Mouse (Mus musculus) cerebellum, adult 11-12 months (tissue): Measurements from ENCODE around the gene Ghrh.

ENCODE experiments used
- DNase-seq: peaks from one replicate; pipeline ENCODE4 v3.0.0; 2022

Gene Ghrh

DNA sequence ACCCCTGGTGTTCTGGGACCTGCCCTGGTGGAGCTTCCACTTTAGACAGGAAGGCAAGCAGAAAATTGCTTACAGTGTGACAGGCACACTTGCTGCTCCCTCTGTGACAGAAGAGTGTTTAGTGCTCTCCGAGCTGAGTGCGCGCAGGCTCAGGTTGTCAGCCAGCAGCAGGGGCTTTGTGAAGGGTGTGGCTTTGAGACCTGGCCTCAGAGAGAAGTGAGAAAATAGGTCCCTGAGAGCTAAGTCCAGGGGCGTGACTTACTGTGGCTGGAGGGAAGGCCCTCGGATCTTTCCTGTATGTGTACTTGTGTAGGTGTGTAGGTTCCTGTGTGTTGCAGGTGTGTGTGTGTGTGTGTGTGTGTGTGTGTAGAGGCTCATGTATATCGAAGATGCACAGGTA, 4.0 kb downstream of the Ghrh start:
- DNase-seq: no peak

DNA sequence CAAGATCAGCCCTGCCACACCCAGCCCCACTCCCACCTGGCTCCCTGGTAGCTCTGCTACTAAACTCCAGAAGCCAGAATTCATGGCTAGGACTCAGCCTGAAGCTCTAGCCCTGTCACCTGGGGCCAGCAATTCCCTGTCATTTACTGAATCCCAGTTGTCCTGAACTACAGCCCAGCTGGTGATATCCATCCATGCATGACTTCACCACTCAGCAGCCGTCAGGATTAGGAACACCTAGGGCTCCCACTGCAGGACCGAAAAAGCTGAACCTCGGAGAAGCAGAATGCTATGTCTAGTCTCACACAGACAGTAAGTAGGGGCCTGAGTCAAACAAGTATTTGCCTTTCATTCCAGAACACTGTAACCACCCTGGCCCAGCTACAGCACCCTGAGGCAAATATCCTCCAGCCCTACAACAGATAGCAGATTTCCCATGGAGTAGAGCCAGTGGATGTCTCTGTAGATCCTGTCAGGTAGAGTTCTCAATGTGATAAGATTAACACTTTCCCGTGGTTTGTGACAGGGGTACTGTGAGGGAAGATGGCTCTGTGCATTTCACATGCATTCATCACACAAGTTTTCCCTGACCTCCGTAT, 4.9 kb downstream of the Ghrh start:
- DNase-seq: no peak

DNA sequence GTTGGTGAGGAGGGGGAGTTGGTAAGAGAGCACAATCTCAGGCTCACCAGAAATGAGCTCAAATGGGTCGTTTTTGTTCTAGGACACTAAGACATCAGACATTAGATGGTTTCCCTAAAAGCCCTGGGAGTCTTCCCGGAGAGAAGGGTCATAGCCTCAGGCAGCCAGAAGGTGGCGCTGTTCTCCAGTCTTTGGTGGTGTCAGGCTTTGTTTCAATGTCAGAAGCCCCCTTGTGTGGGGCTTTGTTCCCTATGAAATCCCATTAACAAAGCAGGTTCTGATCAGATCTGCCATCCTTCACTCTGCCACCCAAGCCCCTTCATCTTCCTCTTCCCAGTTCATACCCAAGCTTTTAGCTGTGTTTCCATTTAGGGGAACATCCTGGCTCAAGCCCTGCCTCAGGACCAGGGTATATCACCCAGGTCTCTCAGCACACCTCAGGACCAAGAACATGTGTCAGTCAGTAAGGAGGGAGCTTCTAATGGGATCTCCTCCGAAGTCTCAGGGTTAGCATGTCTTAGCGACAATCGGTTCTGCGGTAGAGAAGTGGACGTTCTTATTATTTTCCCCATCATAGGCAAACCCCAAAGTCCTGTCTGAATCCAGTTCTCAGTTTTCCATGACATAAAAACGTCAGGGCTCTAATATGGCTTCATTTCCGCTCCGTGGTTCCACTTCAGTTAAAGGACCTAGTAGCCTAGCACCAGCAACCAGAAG, 5.6 kb downstream of the Ghrh start:
- DNase-seq: peak; percentile 39

DNA sequence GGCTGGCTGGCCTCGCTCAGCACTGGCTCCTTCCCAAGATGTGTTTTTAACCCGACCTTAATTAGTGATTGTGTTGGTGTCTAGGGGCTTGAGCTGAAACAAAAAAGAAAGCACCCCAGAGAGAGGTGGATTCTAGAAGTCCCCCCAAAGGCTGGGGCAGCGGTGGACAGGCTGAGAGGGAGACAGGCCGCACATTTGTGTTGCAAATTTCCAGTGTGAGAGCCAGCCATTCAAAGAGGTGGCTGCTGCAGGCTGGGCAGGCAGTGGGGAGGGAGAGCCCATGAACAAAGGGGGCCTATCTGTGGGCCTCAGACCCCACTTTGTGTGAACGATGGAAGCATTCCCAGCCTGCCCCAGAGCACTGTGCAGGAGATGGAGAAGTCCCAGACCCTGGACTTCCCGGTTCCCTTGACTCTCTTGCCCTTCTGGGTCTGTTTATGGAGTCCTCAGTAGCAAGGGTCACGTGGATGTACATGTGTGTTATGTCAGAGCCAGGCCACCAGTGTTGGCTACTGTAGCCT, 7.0 kb downstream of the Ghrh start:
- DNase-seq: peak; percentile 44

DNA sequence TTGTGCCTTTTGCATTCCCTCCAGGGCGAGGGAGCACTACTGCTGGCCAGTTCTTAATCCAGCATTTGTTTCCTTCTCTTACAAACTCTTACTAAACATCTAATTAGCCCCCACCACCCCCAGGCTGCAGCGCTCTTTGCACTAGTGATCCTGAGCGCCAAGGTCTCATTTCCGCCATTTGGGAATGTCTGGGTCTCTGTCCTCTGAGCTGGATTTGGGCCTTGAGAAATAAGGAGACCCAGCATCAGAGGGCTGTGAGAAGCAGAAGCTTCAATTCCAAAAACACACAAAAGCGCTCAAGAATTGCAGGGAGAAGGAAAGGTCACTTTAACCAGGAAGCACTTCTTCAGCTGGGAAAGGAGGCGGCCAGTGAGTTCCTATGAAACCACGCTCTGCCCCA, 7.8 kb downstream of the Ghrh start:
- DNase-seq: no peak

DNA sequence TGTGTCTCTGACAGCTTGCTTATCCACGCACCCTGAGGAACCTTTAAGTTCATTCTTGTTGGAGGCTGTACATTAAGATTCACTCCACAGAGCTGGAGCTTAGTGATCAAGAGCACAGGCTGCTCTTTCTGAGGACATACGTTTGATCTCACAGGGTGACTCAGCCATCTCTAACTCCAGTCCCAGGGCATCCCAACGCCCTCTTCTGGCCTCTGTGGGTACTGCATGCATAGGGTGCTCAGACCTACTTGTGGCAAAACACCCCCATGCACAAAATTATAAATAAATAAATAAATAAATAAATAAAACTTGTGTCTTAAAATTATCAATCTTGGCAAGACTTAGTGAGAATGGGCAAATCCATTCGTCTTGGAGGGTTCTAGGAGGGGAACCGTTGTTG, 8.6 kb downstream of the Ghrh start:
- peak; percentile 30 for DNase-seq

DNA sequence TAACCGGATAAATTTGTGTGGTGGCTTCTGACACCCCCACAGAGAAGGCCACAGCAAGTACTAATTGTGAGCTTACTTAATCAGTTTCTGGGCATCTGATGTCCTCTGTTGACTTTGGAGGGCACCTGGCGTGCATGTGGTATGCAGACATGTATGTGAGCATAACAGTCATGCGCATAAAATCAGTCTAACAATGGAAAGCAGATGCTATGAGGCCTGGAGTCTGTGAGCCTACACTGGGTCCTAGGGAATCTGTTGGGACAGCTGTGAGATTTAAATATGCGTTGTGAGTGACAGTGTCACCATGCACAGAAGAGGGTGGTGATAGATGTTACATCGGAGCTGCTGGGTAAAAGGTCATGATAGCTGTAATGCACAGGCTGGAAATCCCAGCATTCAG, 15.2 kb downstream of the Ghrh start:
- no peak for DNase-seq

DNA sequence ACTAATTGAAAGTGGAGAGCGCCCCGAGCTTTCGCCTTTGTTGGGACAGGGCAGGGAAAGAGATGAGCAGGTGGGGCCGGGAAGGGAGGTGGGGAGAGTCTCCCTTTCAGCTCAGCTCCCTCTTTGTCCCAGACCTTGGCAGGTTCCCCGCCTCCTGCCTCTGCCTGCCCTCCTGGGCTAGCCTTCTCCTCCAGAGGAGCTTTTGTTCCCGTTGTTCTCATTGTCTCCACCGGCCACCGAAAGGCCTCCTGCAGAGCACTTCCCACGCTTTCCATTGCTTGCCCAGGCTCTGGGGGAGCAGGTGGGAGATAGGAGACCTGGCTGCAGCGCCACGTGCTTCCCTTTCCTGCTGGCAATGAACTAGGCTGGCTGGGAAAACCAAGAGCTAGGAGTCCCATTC, 18.7 kb downstream of the Ghrh start:
- no peak for DNase-seq

DNA sequence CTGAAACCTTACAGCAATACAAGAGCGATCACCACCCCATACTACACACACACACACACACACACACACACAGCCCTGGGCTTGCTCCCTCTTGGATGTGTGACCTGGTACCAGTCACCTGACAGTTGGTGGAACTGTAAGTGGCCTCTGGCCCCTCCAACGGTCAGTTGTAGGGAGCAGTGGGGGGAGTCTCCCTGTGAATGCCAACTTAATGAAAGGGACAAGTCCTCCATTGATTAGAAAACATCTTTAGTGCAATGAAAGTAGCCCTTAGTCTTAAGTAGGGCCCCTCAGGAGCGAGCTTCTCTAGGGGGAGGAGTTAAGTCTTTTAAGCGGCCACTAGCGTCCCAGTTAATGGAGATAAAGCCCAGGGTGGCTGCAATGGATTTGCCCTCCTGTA, 19.2 kb downstream of the Ghrh start:
- no peak for DNase-seq

DNA sequence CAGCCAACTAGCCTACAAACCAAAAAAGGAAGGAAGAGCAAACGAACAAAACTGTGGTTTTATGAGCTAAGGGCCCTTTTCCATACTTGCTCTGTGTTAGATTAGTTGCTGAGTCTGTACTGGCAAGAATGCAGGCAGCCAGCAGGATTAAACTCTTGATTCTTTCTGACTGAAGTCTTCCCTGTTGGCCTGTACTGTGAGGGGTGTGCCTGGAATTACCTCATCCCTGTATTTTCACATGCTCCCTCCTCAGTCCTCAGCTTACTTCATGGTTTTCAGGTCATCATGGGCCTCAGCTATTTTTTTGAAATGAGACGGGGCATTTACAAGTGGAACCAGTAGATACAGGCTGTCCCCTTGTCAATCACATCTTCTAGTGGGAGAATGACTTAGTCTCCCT, 22.1 kb downstream of the Ghrh start:
- DNase-seq: no peak

DNA sequence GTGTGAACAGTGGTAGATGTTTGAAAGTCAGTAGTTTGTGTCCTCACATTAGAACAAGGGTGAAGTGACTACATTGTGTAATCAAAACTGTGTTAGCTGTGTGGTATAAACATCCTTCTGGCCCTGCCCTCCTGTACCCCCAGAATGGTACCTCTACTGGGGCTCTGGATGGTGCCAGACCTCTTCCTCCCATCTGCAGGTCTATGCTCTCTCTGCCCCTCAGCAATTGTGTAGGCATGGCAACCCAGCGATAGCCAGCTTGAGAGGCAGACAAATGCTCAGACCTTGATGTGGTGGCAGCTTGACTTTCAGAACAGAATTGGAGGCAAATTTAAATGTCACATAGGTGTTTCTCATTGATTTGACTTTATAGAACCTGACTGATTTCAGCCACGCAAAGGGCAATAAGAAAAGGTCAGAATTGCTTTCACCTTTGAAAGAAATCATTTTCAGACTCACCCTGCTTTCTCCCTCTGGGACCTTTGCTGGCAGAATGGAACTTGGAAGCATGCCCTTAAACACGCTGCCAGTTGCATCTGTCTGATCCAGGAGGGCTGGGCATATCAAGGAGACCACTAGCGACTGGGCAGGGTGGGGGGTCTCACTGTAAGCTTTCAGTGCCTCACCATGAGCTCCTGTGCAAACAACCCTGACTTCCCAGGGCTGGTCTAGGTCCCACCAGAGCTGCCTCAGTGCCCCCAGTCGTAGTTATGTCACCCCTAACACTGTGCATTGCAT, 25.1 kb downstream of the Ghrh start:
- DNase-seq: no peak

DNA sequence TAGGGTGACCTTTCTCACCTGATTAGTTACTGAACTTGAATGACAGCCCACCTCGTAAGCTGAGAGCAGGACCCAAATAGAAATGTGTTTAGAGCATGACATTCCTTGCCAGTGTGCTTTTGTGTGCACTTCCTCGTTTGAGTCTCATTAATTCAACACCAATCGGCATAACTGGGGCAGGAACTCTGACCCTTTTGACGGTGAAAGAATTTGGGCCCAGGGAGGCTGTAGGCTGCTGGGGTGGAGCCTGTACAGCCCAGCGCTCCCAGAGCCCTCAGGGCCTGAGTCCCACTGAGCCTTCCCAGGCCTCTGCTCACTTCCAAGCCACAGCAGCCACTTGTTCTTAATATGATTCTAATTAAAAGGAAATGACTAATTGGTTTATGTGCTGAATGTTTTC, 26.4 kb downstream of the Ghrh start:
- no peak for DNase-seq

DNA sequence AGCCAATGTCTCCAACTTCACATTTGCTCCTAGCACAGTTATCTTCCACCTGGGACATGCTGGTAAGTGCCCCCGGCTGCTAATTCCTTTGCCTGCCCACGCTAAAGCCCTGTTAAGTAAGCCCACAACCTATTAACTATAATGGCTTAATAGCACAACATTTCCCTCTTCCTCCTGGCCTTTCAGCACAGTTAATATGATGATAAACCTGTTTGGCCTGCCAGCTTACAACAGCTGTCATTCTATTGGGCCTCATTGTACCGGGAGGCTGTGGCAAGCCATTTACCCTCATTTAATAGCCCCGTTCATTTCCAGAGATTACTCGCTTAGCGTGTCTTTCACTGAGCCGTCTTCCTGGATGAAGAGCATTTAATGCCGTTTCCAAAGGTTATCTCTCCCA, 27.2 kb downstream of the Ghrh start:
- DNase-seq: no peak

DNA sequence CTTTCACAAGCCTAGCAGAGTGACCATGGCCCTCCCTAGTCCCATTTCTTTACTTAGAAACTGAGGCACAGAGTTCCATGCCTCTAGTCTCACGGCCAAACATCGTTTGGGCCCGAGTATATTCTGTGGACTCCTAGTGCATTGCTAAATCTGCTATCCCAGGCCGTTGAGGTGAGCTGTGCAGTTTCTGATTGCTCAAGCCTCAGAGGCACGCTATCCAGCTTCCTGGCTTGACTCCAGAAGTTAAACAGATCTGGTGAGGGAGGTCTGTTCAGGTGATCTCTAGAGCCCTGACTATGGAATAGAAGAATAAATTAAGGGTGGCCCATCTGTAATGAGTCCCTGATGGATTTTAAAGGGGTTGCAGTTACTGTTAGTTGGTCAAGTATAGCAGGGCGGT, 30.1 kb downstream of the Ghrh start:
- DNase-seq: no peak

DNA sequence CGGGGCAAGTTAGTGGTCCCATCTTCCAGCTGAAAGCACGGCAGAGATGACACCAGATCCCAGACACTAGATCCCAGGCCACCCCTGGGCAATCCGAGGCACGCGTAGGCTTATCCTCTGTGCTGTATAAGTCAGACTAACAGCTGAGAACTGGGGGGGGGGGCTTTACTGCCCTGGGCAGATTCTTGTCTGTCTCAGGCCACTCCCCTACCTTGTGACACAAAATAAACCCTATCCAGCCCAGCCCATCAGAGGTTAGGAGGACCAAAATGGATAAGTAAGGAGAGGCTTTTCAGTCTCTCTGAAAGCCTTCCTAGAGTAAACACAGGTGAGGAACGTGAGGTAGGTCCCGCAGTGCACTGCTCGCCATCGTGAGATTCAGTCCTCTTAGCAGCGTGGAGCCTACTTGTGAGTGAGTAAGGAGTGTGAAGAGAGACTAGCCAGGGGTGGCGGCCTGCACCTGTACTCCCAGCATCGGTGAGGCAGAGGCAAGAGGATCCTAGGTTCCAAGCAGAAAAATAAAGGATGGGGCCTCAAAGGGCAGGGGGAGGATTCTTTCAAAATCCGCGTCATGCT, 30.9 kb downstream of the Ghrh start:
- no peak for DNase-seq

DNA sequence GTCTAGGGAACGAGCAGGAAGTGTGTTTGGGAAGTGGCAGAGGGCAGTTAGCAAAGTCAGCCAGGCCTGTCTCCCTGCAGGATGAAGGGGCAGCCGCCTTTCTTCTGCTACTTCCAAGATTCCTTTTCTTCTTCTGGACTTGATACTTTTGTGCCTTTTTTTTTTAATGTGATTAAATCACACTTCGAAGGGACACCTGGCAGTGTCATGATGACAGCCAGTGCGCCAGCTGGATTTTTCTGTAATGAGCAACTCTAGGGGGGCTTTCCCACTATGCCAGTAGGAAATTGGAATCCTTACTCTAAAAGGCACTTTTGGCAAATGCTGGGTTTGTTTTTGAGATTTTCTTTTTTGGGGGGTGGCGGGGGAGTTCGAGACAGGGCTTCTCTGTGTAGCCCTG, 31.8 kb downstream of the Ghrh start:
- no peak for DNase-seq

DNA sequence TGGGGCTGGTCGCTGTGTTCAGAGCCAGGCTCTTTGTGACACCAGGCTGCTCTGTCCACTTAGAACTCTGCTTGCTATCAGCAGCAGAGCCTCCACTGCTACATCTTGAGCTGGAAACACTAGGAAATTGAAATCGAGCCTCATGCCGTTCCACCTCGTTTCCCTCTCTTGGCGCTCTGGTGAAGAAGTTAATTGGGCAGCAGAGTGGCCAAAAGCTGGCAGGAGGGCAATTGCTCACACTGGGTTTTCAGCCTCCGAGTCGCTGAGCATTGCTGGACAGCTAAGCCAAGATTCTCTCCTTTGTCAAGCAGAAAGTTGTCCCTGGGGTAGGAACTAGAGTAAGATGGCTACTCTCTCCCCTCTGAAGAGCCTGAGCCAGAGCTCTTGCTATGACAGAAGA, 33.0 kb downstream of the Ghrh start:
- peak; percentile 23 for DNase-seq

DNA sequence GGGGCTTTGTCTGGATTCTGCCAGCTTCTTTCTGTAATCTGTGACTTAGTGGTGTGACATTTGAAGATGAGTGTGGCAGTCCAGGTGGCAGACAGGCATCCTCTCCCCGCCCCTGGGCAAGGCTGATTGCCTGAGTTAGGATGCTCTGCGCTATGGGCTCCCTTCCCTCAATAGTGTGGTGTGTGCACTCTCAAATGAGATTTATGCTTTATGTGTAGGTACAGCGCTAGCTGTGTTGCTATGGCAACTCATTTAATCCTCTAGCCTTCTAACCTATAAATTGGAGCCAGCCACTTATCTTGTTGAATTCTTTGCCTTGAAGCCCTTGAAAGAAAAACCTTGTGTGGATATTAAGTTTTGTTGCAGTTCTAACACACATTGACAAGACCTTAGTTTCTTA, 33.6 kb downstream of the Ghrh start:
- no peak for DNase-seq

DNA sequence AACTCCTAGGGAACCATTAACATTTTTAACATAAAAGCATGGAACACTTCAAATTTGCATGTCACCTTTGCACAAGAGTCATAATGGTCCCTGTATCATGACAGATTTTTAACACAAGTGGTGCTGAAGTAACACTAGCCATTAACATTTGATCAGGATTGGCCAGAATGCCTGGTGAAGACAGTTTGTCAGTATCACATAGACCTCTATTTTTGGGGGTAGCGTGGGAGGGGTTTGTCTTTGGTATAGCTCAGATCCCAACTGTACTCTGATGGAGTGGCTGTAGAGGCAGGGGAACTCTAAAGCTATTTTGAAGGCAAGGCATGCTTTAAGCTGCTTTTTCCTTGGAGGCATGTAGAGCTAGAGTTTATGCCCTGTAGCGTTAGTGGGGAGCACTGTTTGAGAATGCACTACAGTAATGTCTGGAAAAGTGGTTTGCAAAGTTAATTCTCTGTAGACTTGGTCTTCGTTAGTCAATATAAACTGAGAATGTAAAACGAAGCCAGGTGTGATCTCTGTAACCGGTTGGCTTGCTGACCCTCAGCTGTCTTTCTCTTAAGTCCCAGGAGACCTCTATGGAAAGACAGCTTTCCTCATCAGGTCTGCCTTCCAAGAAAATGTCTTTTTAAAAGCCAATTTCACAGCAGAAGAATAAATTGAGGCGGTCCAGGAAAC, 36.2 kb downstream of the Ghrh start:
- no peak for DNase-seq

DNA sequence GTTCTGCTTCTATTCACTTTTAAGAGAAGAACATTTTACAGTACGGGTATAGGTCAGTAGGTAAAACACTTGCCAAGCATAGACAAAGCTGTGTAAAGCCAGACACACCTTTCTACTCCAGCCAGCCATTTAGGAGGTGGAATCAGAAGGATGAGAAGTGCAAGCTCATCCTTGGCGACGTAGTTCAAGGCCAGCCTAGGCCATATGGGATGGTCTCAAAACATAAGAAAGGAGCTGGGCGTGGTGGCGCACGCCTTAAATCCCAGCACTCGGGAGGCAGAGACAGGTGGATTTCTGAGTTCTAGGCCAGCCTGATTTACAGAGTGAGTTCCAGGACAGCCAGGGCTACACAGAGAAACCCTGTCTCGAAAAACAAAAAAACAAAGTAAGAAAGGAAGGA, 37.7 kb downstream of the Ghrh start:
- DNase-seq: no peak

DNA sequence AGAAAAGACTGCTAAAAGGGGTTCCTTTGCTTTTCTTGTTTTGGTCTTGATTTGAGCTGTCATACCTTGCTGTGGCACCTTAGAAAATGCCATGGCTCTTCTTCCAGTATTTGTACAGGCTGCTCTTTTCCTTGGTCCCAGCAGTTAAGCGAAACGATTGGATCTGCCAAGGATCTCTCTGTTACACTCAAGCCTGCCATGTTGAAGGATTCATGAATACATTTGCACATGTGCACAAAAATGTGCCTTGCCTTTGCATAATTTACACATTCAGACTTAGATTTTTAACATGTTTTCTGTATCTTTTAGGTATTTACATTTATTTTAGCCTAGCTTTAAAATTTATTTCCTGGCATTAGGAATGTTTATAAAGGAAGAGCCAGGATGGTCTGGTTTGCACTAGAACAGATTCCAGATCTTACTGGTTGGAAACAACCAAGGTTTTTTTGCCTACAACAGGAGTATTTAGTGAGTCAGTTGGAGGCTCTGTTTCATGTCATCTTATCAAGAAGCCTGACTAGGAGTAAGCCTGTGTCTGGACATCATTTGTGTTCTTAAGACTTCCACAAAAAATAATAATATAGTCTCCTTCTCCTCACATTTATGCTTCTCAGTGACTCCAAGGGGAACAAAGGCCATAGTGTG, 38.9 kb downstream of the Ghrh start:
- DNase-seq: no peak

DNA sequence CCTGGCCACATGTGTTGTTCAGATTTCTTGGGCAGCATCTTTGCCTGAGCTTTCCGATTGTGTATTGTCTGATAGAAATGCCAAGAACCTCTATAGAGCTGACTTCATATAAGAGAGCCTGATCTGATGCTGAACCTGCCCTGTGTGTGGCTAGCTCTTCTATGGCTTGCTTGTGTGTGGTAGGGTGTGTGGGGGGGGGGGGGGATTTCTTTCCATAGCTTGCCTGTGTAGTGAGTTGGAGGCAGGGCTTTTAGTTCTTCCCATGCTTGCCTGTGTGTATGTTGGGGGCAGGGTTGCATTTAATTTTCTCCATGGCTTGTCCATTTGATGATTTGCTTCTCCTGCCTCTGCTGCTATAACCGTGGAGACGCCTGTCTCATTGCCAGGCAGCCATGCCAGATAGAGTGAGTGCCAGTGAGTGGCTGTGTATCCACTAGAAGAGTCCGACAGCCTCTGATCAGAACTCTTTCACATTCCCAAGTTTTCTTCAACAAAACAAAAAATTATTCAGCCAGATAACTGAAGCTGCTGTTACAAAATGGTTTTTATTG, 39.5 kb downstream of the Ghrh start:
- DNase-seq: no peak
